Mouse (Mus musculus): Measurements from ENCODE around the gene Mc1r. TPM values are rescaled to one million over a fixed set of nuclear protein-coding genes. Genes with fewer than 3 reads are reported as not detected.

Mc1r gene
- total and polyA plus RNA-seq, 3 experiments = 0.31 to 0.45 TPM; not detected in 1

DNA sequence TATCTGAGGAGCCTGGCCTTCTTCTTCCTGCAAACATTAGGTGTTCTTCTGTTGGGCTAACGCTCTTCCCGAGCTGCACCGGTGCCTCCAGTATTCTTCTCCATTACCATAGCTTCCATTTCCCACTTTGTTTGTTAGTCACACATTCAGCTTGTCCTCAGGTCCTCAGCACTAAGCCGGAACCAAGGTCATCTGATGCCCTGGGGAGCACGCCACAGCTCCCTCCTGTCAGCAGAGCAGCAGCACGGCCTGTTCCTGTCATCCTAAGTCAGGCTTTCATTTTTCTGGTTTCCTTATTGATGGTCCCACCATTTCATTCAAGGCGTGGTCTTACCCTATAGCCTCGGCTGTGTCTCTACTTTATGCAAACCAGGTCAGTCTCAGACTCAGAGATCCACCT lies 19.1 kb upstream of the Mc1r start:
- no peaks in the 10 kb centered on the region for H3K4me1 ChIP-seq (ENCODE audit: control insufficient read depth in 1 of 2, insufficient read depth in 2 of 2, low read length in 2 of 2)
- H3K79me2 ChIP-seq (ENCODE audit: control insufficient read depth, insufficient read depth, low read length, poor library complexity) = no peaks in the 10 kb centered on the region
- DNase-seq (ENCODE audit: low read depth, low spot score) = no peak
- no peak for TF ChIP-seq NELFE (IDR thresholded peaks at IDR 0.05; ENCODE audit: low read depth, low read length)
- no peak for TF ChIP-seq USF1 (IDR thresholded peaks at IDR 0.05; ENCODE audit: low read depth, low read length)
- TF ChIP-seq TCF12 (IDR thresholded peaks at IDR 0.05; ENCODE audit: low read depth, low read length) = no peak
- TF ChIP-seq CHD2 (IDR thresholded peaks at IDR 0.05; ENCODE audit: low read length) = no peak
- no peak for TF ChIP-seq USF2 (IDR thresholded peaks at IDR 0.05; ENCODE audit: borderline replicate concordance in 1 of 2, insufficient read depth in 1 of 2, low read depth in 1 of 2, low read length in 2 of 2)
- no peak for TF ChIP-seq UBTF (IDR thresholded peaks at IDR 0.05; ENCODE audit: borderline replicate concordance, insufficient read depth, low read depth, low read length)
- TF ChIP-seq ZKSCAN1 (IDR thresholded peaks at IDR 0.05; ENCODE audit: low read depth, low read length) = no peak
- no peak for TF ChIP-seq TAL1 (IDR thresholded peaks at IDR 0.05; ENCODE audit: low read length)
- TF ChIP-seq ZC3H11A (IDR thresholded peaks at IDR 0.05; ENCODE audit: low read depth, low read length) = no peak
- no peak for TF ChIP-seq SIN3A (IDR thresholded peaks at IDR 0.05; ENCODE audit: low read length)
- no peak for TF ChIP-seq GATA1 (IDR thresholded peaks at IDR 0.05; ENCODE audit: low read depth, low read length)
- TF ChIP-seq POLR2AphosphoS5 (IDR thresholded peaks at IDR 0.05; ENCODE audit: borderline replicate concordance, low read depth, low read length) = no peak
- no peak for TF ChIP-seq RAD21 (IDR thresholded peaks at IDR 0.05; ENCODE audit: low read depth, low read length)
- H3K4me3 ChIP-seq (ENCODE audit: control insufficient read depth in 1 of 2, insufficient read depth in 1 of 2, low read depth in 2 of 2, low read length in 2 of 2) = no peak overlapping the region
- H3K9me3 ChIP-seq (replicated peaks; ENCODE audit: insufficient read depth, low read length) = no peaks in the 10 kb centered on the region
- peaks cover 0 to 10% of the 10 kb centered on the region in 2 experiments; a peak in 2 of 4 replicates for H3K36me3 ChIP-seq (ENCODE audit: control insufficient read depth in 1 of 2, insufficient read depth in 2 of 2, low read length in 2 of 2)
- H3K27ac ChIP-seq (ENCODE audit: control insufficient read depth, low read depth, low read length) = no peak overlapping the region
- no peaks in the 10 kb centered on the region for H3K27me3 ChIP-seq (ENCODE audit: control insufficient read depth in 1 of 2, insufficient read depth in 2 of 2, low read length in 2 of 2)
- H3K9ac ChIP-seq (ENCODE audit: control insufficient read depth, low read depth, low read length, poor library complexity, severe bottlenecking) = no peak overlapping the region

DNA sequence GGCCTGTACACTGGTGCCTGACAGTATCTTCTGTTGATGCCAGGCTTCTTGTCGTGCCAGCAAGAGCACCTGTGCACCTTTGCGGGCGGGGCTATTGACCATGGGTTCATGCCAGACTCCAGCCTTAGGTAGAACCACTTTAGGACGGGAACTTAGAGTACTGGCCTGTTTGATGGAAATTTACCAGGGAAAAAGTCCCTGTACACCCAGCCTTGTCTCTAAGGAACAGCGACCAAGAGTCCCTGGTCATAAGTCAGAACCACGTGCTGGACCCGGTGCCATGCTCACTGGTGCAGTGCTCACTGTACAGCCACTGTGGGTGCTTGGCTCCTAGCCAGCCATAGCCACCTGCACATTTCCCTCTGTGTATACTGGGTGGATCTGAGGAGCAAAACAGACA lies 17.9 kb upstream of the Mc1r start:
- Histone ChIP-seq H3K4me1 (ENCODE audit: control insufficient read depth in 1 of 2, insufficient read depth in 2 of 2, low read length in 2 of 2) (no peaks in the 10 kb centered on the region), H3K9ac (ENCODE audit: control insufficient read depth, low read depth, low read length, poor library complexity, severe bottlenecking) (no peak overlapping the region), H3K36me3 (ENCODE audit: control insufficient read depth in 1 of 2, insufficient read depth in 2 of 2, low read length in 2 of 2) (peaks cover 0 to 14% of the 10 kb centered on the region in 2 experiments; a peak in 2 of 4 replicates), H3K79me2 (ENCODE audit: control insufficient read depth, insufficient read depth, low read length, poor library complexity) (no peaks in the 10 kb centered on the region), H3K9me3 (replicated peaks; ENCODE audit: insufficient read depth, low read length) (no peaks in the 10 kb centered on the region), H3K27ac (ENCODE audit: control insufficient read depth, low read depth, low read length) (no peak overlapping the region), H3K4me3 (ENCODE audit: control insufficient read depth in 1 of 2, insufficient read depth in 1 of 2, low read depth in 2 of 2, low read length in 2 of 2) (no peak overlapping the region), H3K27me3 (ENCODE audit: control insufficient read depth in 1 of 2, insufficient read depth in 2 of 2, low read length in 2 of 2) (no peaks in the 10 kb centered on the region)
- TF ChIP-seq KAT2A (conservative IDR thresholded peaks at IDR 0.05; ENCODE audit: low read depth, low read length) (no peak), TAL1 (IDR thresholded peaks at IDR 0.05; ENCODE audit: low read length) (no peak), SMC3 (IDR thresholded peaks at IDR 0.05; ENCODE audit: low read depth, low read length) (no peak), TCF12 (IDR thresholded peaks at IDR 0.05; ENCODE audit: low read depth, low read length) (no peak), MEF2A (IDR thresholded peaks at IDR 0.05; ENCODE audit: extremely low read depth, insufficient replicate concordance, low read depth, low read length, poor library complexity, severe bottlenecking) (no peak), POLR2A (IDR thresholded peaks at IDR 0.05; ENCODE audit: control insufficient read depth in 1 of 2, insufficient read depth in 1 of 2, low read depth in 1 of 2, low read length in 2 of 2, poor library complexity in 1 of 2) (no peak), NELFE (IDR thresholded peaks at IDR 0.05; ENCODE audit: low read depth, low read length) (no peak), TBP (IDR thresholded peaks at IDR 0.05; ENCODE audit: low read depth, low read length) (no peak), JUND (IDR thresholded peaks at IDR 0.05; ENCODE audit: low read depth, low read length) (no peak), EP300 (IDR thresholded peaks at IDR 0.05; ENCODE audit: low read depth in 1 of 2, low read length in 2 of 2) (no peak), POLR2AphosphoS2 (IDR thresholded peaks at IDR 0.05; ENCODE audit: low read length) (no peak), CHD2 (IDR thresholded peaks at IDR 0.05; ENCODE audit: low read length) (no peak), GATA1 (IDR thresholded peaks at IDR 0.05; ENCODE audit: low read depth, low read length) (no peak), MYC (IDR thresholded peaks at IDR 0.05; ENCODE audit: low read depth, low read length) (no peak), ETS1 (IDR thresholded peaks at IDR 0.05; ENCODE audit: low read depth, low read length) (no peak), UBTF (IDR thresholded peaks at IDR 0.05; ENCODE audit: borderline replicate concordance, insufficient read depth, low read depth, low read length) (no peak), BHLHE40 (IDR thresholded peaks at IDR 0.05; ENCODE audit: borderline replicate concordance, low read depth, low read length) (no peak), E2F4 (IDR thresholded peaks at IDR 0.05; ENCODE audit: borderline replicate concordance, low read depth, low read length) (no peak), MXI1 (IDR thresholded peaks at IDR 0.05; ENCODE audit: low read depth, low read length) (no peak)
- no peak for DNase-seq (ENCODE audit: low read depth, low spot score)
